Mouse (Mus musculus) limb, embryonic 14.5 days (tissue): ENCODE data around the gene Barhl1. TPM values are rescaled to one million over a fixed set of nuclear protein-coding genes. Genes with fewer than 3 reads are reported as not detected.

Source experiments
- ATAC-seq: fragments of 200-750 bp; cut with Nextera tagmentation; 2 replicates; pipeline ENCODE4 v1.8.0; 2017; ENCODE audit warnings: low read depth, moderate number of reproducible peaks, moderate TSS enrichment; ENCODE audit not compliant: low FRiP score
- DNase-seq: peaks from one replicate; pipeline ENCODE4 v3.0.0-alpha.2; 2015; ENCODE audit warnings: low spot score
- H3K27ac ChIP-seq: fragments of 300-500 bp; sonication (generic); replicated peaks from 2 replicates; pipeline ENCODE4 v1.5.1; 2014; ENCODE audit warnings: low read depth, mild to moderate bottlenecking, low read length, moderate library complexity, mixed read lengths
- H3K27me3 ChIP-seq: fragments of 300-500 bp; sonication (generic); 2 replicates; pipeline ENCODE4 v1.6.1; 2014; ENCODE audit warnings: low read length, mixed read lengths; ENCODE audit not compliant: control insufficient read depth, insufficient read depth
- H3K36me3 ChIP-seq: fragments of 300-500 bp; sonication (generic); 2 replicates; pipeline ENCODE4 v1.6.1; 2014; ENCODE audit warnings: mild to moderate bottlenecking, low read length, moderate library complexity, mixed read lengths; ENCODE audit not compliant: control insufficient read depth, insufficient read depth
- H3K4me1 ChIP-seq: fragments of 300-500 bp; sonication (generic); 2 replicates; pipeline ENCODE4 v1.6.1; 2014; ENCODE audit warnings: antibody characterized with exemption, low read length, mixed read lengths; ENCODE audit not compliant: control insufficient read depth, insufficient read depth
- H3K4me2 ChIP-seq: fragments of 300-500 bp; sonication (generic); replicated peaks from 2 replicates; pipeline ENCODE4 v1.6.1; 2014; ENCODE audit warnings: low read depth, mild to moderate bottlenecking, low read length, moderate library complexity; ENCODE audit not compliant: severe bottlenecking
- H3K4me3 ChIP-seq: fragments of 300-500 bp; sonication (generic); replicated peaks from 2 replicates; pipeline ENCODE4 v1.5.1; 2014; ENCODE audit warnings: low read length
- H3K9ac ChIP-seq: fragments of 300-500 bp; sonication (generic); 2 replicates; pipeline ENCODE4 v1.6.1; 2014; ENCODE audit warnings: mild to moderate bottlenecking, low read depth, low read length, moderate library complexity; ENCODE audit not compliant: severe bottlenecking
- H3K9me3 ChIP-seq: fragments of 300-500 bp; sonication (generic); 2 replicates; pipeline ENCODE4 v1.6.1; 2016; ENCODE audit warnings: low read length; ENCODE audit not compliant: control insufficient read depth
- POLR2A ChIP-seq: fragments of 200-500 bp; IDR thresholded peaks from 2 replicates; pipeline ENCODE4 v1.8.0; 2012; ENCODE audit warnings: inconsistent platforms, mild to moderate bottlenecking, moderate library complexity, borderline replicate concordance; ENCODE audit not compliant: insufficient read depth, insufficient read length; ENCODE audit errors: extremely low read depth
- WGBS: fragments of 180-500 bp; shearing (Covaris S2); extraction: QIAGEN DNeasy Blood & Tissue Kit; methylation state at CpG from one replicate; pipeline ENCODE4 v1.1.7; 2014; 5-methylcytosine and 5-hydroxymethylcytosine counted together
- polyA plus RNA-seq, 2 experiments: library from polyadenylated mRNA; depleted of rRNA in 1 of 2; stranded (reverse) in 1 of 2; unstranded in 1 of 2; fragments of >200 nt; fragmentation: Nextera tagmentation in 1 of 2; extraction: Ambion mirVana in 1 of 2; gene quantifications; 2 replicates each; pipeline versions ENCODE4 v1.2.1 to v1.2.3; 2012 to 2014

The Barhl1 gene
- polyA plus RNA-seq, 2 experiments = 0.13 TPM; not detected in 1

DNA sequence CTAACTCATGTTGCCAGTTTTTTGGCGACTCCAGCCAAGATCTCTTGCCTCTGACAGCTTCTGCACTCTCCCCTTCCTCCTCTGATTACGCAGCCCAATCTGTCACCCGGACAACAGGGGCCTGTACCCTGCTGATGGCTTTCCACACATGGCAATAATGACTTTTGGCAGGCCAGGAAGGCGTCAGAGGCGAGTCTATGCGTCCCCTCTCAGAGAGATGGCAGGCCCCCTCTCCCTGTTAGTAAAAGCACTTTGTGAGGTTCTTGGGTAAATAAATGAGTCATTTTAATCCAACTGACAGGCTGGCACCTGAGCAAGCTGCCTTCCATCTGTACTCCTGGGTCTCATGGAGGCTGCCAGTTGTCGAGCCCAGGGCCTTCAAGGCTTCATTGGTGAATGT lies 49.0 kb downstream of the Barhl1 start:
- ATAC-seq (no peak), DNase-seq (no peak)
- WGBS = 73% methylated on average over 7 of the region's 7 CpGs
- Histone ChIP-seq H3K27me3 (no peaks in the 10 kb centered on the region), H3K4me1 (no peaks in the 10 kb centered on the region), H3K4me3 (no peak overlapping the region), H3K9me3 (no peaks in the 10 kb centered on the region), H3K9ac (no peak overlapping the region), H3K27ac (no peak overlapping the region), H3K4me2 (no peak overlapping the region), H3K36me3 (peaks cover 49% of the 10 kb centered on the region)
- no peak for TF ChIP-seq POLR2A

DNA sequence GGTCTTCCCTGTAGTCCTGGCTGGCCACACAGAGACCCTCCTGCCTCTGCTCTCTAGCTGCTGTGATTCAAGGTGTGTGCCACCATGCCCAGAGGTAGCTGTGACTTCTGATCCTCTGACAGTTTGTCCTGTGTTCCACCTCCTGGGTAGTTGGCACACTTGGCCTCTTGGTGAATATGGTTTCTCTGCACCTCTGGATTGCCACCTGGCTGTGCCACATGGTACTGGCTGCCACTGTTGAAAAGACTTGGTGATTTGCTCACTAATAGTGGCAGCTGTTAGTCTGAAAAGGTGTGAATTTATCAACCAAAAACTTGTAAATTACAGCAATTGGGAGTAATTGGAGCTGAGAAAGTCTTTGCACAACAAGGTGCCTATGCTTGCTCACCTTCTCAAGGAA lies 52.6 kb downstream of the Barhl1 start:
- DNase-seq (no peak), ATAC-seq (no peak)
- Histone ChIP-seq H3K9me3 (no peaks in the 10 kb centered on the region), H3K4me1 (no peaks in the 10 kb centered on the region), H3K27ac (no peak overlapping the region), H3K36me3 (peaks cover 81% of the 10 kb centered on the region), H3K27me3 (no peaks in the 10 kb centered on the region), H3K4me2 (no peak overlapping the region), H3K9ac (no peak overlapping the region), H3K4me3 (no peak overlapping the region)
- no peak for TF ChIP-seq POLR2A

DNA sequence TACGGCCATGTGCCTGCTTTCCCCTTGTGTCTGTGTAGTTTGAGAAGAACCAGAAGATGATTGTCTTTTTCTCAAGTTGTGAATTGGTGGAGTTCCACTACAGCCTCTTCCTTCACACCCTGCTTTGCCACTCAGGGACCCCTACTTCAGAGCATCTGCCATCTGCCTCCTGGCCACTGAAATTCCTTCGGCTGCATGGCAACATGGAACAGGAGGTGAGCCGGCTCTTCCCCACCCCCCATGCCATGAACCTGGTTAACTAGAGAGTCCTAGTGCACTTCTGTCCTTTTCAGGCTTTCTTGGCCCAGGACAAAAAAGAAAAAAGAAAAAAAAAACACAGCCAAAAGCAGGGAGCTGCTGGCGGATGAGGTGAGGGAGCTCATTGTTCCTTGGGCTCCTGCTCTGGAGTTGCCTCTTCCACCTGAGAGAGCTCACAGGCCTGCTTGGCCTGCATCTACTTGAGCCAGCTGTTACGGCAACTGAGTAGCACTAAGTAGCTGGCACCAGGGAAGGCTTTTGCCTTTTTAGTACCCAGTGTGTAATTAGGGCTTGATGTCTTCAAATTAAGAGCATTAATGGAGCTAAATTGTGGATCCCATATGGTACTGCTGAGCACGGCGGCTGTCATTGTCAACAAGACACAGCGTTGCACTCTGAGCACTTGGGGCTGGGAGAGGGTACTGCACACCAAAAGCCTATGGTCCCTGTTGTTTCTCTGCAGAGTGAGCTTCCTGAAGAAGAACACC lies 55.6 kb downstream of the Barhl1 start:
- 92% methylated on average over 8 of the region's 8 CpGs for WGBS
- H3K9me3 ChIP-seq = no peaks in the 10 kb centered on the region
- no peak overlapping the region for H3K9ac ChIP-seq
- ATAC-seq (no peak), DNase-seq (no peak)
- no peak for TF ChIP-seq POLR2A
- H3K4me2 ChIP-seq = no peak overlapping the region
- no peaks in the 10 kb centered on the region for H3K4me1 ChIP-seq
- H3K27me3 ChIP-seq = no peaks in the 10 kb centered on the region
- no peak overlapping the region for H3K4me3 ChIP-seq
- peaks cover 72% of the 10 kb centered on the region for H3K36me3 ChIP-seq
- no peak overlapping the region for H3K27ac ChIP-seq

DNA sequence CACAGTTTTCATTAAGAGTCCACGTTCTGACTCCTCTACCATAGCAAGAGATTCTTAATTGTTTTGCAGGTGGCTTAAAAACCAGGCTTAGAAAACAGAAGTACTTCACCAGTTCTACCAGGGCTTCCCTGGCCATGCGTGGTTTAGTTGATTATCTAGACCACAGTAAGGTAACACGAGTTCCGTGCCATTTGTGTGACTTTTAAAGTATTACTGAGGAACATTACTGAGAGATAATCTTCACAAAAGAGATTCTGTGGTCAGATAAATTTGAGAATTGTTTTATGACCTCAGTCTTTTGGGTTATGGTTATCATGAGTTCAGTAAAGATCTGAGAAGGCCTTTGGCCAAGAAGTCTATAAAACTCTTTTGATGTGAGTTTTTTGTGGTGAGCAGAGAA lies 57.2 kb downstream of the Barhl1 start:
- WGBS = 93% methylated on average over 4 of the region's 4 CpGs
- DNase-seq = no peak
- peaks cover 70% of the 10 kb centered on the region for H3K36me3 ChIP-seq
- no peak overlapping the region for H3K4me2 ChIP-seq
- no peak overlapping the region for H3K27ac ChIP-seq
- H3K4me1 ChIP-seq = no peaks in the 10 kb centered on the region
- H3K4me3 ChIP-seq = no peak overlapping the region
- no peak for ATAC-seq
- H3K9me3 ChIP-seq = no peaks in the 10 kb centered on the region
- H3K9ac ChIP-seq = no peak overlapping the region
- TF ChIP-seq POLR2A = no peak
- H3K27me3 ChIP-seq = no peaks in the 10 kb centered on the region

Other genes with a start within 250 kb of the Barhl1 start
- gene Spaca9, start 216.9 kb downstream of the Barhl1 start, polyA plus RNA-seq (2012; rRNA removed) = 1.6 TPM in 2 replicates
- 1.4 and 2.1 TPM in 2 replicates for gene Spaca9, start 216.9 kb downstream of the Barhl1 start, polyA plus RNA-seq (2014; fragmentation: Nextera tagmentation; extraction: Ambion mirVana)
- 0.22 and 0.49 TPM in 2 replicates for gene Ak8, start 216.5 kb downstream of the Barhl1 start, polyA plus RNA-seq (2012; rRNA removed)
- 0.37 and 0.58 TPM in 2 replicates for gene Ak8, start 216.5 kb downstream of the Barhl1 start, polyA plus RNA-seq (2014; fragmentation: Nextera tagmentation; extraction: Ambion mirVana)
- 15.6 and 16.2 TPM in 2 replicates for gene Gtf3c4, start 76.3 kb downstream of the Barhl1 start, polyA plus RNA-seq (2012; rRNA removed)
- 20.9 and 23.7 TPM in 2 replicates for gene Gtf3c4, start 76.3 kb downstream of the Barhl1 start, polyA plus RNA-seq (2014; fragmentation: Nextera tagmentation; extraction: Ambion mirVana)
- gene Ddx31, start 76.3 kb downstream of the Barhl1 start, polyA plus RNA-seq (2012; rRNA removed) = 12.9 and 13.1 TPM in 2 replicates
- gene Ddx31, start 76.3 kb downstream of the Barhl1 start, polyA plus RNA-seq (2014; fragmentation: Nextera tagmentation; extraction: Ambion mirVana) = 13.3 and 15.1 TPM in 2 replicates
- 0.60 and 0.88 TPM in 2 replicates for gene Cfap77, start 138.4 kb upstream of the Barhl1 start, polyA plus RNA-seq (2012; rRNA removed)
- gene Cfap77, start 138.4 kb upstream of the Barhl1 start, polyA plus RNA-seq (2014; fragmentation: Nextera tagmentation; extraction: Ambion mirVana) = 0.29 and 0.39 TPM in 2 replicates
- 13.0 and 13.4 TPM in 2 replicates for gene Ttf1, start 143.6 kb upstream of the Barhl1 start, polyA plus RNA-seq (2012; rRNA removed)
- gene Ttf1, start 143.6 kb upstream of the Barhl1 start, polyA plus RNA-seq (2014; fragmentation: Nextera tagmentation; extraction: Ambion mirVana) = 8.2 and 9.5 TPM in 2 replicates
- gene Setx, start 207.5 kb upstream of the Barhl1 start, polyA plus RNA-seq (2012; rRNA removed) = 8.9 and 10.0 TPM in 2 replicates
- gene Setx, start 207.5 kb upstream of the Barhl1 start, polyA plus RNA-seq (2014; fragmentation: Nextera tagmentation; extraction: Ambion mirVana) = 10.0 and 13.2 TPM in 2 replicates